Mouse (Mus musculus) neural tube, embryonic 10.5 days (tissue): ENCODE measurements around the gene Ifnk.

Experiments used
- DNase-seq: peaks from one replicate; pipeline ENCODE4 v3.0.0-alpha.2; 2017; ENCODE audit warnings: low spot score; ENCODE audit errors: extremely low spot score

The Ifnk gene

GRCm38 (mm10) chr4:35187617-35188326, 35.9 kb downstream of the Ifnk start:
- DNase-seq = no peak

- DNase-seq = no peak
Observed at GRCm38 (mm10) chr4:35189794-35190193, 37.9 kb downstream of the Ifnk start.

- DNase-seq = no peak
Observed at GRCm38 (mm10) chr4:35192725-35193124, 40.9 kb downstream of the Ifnk start.

- DNase-seq = no peak
Observed at GRCm38 (mm10) chr4:35201700-35202099, 49.8 kb downstream of the Ifnk start.
